Mouse (Mus musculus): ENCODE measurements at regions not wholly inside any gene's neighbourhood (a gene's known extent, or its start where the extent isn't known, plus 50 kb on each side); places are given as distances from the start of the nearest gene placed in this dataset.

DNA sequence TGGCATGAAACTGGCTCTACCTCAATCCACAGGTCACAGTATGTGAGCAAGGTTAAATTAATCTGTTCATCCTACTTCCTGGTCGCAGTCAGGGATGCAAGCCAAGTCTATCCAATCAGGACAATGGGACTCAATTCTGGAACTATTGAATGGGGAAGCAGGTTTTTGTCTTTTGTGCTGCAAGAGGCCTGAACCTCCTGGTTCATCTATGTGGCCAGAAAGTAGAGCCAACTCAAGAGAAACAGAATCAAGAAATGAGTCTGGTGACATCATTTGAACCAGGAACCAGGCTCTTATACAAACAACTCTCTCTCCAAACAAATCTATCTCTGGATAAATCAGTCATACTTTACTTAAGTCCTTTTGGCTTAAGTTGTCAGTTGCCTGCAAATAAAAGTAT, 294.7 kb upstream of the Usp25 start:
- no peak for DNase-seq (ENCODE audit: low read depth, low spot score)

DNA sequence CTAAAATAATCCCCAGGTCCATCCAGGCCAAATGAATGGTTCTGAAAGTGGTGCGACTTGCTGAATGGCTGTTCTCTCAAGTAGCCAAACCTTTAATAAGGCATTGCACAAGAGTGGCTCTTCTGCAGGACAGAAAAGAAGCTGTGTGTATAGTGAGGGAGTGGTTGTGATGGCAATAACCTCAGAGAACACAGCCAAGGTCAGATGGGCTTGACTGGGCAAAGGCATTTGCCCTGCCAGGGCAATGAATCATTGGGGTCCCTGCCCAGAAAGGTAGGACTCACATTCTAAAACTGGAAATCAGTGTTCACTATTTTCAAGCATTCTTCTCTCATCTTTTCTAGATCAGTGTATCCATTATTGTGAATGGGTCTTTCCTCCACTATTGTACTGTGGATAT, 295.4 kb upstream of the Usp25 start:
- DNase-seq (ENCODE audit: low read depth, low spot score): no peak

DNA sequence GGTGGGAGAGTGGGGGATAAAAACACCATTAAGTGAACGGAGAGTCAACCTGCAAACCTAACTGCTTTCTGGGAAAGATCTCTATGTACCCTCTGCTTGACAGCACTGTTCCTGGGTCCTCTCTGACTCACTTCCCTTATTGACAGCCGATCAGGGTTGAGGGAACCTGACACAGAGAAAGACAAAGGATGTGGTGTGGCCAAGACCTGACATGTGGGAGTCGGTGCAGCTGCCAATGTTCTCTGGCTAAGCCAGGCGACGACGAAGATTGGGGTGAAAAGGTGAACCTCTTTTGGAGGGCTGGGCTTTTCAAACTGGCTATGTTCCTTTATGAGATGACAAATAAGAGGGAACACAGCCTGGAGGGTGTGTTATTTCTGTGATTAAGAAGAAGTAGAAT, 318.6 kb upstream of the Usp25 start:
- no peak for DNase-seq (ENCODE audit: low read depth, low spot score)

DNA sequence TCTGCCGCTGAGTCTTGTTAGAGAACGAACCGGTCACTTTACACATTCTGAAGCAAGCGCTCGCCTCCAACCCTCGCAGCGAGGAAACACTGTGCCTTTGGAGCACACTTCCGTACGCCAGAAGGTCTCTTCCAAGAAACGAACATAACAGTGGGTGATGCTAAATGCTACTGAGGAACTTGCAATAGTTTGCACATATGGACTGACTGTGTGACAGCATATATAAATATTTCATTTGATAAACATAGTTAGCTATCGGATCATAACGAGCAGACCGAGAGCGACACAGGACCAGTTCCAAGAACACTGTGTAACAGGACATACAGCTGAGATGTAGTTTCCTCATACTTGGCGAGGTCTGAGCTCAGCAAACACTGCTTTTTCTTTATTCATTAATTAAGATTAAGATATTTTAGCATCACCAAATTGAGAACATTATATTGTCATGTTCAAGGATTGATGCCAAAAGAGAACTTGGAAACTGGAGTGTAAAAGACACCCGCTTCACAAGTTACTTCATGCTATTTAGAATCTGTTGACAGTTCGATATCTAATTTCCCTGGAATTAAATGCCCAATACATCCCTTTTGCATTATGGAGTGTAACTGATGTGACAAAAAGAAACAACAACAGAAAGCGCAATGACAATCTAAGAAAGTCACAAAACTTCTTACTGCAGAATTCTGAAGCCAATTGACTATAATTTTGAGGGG, 314.3 kb upstream of the Nrip1 start:
- DNase-seq (ENCODE audit: low read depth, low spot score): peak; percentile 61

DNA sequence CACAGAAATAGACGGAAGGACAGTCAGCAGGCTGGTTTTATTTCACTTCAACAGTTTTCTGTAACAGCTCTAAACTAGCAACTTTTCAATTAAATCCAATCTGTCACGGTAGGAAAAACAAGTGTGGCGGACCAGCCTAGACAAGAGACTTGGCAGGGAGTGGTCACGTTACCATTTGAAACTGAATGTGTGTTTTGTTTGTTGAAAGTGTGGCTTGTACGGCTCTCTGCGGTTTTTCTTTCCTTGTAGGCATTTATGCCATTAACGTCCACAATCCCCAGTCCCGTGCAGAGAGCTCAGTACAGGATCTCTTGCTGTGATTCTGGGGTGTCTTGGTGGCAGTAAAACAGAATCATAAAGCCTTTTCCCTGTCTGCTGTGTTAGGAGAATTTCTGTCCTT, 311.9 kb upstream of the Nrip1 start:
- peak; percentile 18 for DNase-seq (ENCODE audit: low read depth, low spot score)

DNA sequence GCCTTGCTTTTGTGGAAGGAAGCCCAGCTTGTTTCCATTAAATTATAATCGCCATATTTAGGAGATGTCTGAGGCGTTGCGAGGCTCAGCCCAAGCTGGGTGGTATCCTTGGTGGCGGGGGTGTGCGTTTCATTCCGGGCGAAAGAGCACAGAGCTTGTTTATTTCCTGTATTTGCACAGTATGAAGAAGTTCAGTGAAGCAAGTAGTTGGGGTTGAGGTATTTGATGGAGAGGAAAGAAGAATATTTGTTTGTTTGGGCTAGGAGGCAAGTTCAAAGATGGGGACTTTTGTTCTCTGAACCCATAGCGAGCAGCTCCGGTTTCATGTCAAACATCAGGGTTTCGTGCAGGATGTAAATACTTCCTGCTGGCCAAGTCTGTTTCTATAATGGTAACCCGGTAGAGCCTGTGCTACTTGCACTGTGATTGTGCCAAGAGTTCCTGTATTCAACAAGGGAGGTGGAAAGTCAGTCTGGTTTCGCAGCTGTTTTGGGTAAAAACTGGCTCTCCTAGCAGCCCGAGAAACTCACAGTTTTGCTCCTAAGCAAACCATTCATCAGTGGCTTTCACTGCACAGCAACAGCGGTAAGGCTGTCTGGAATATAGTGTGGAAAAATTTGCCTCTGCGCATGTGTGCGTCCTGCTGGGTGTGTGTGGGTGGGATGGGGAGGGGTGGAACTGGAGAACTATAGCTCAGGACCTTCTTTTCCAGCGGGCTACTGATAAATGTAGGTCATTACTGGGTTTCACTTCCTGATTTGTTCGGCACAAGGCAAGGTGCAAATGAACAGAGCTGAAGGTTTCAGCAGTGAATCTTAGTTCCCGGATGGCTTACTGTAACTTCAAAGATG, 306.7 kb upstream of the Nrip1 start:
- DNase-seq (ENCODE audit: low read depth, low spot score): no peak

DNA sequence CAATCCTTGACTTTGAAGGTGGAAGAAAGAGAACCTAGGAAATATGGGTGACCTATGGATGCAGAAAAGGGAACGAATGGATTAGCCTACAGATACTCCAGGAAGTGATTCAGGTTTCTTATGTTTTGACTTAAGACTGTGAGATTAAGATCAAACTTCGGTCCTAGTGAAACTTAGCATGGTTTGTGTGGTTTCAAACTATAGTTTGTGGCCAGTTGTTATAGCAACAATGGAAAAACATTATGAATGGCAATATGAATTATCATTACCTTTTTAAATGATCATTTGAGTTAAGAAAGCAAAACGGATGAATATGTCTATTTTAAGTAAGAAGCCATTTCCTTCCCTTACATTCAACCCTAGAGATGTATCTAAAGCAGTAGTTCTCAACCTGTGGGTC, 305.3 kb upstream of the Nrip1 start:
- no peak for DNase-seq (ENCODE audit: low read depth, low spot score)

DNA sequence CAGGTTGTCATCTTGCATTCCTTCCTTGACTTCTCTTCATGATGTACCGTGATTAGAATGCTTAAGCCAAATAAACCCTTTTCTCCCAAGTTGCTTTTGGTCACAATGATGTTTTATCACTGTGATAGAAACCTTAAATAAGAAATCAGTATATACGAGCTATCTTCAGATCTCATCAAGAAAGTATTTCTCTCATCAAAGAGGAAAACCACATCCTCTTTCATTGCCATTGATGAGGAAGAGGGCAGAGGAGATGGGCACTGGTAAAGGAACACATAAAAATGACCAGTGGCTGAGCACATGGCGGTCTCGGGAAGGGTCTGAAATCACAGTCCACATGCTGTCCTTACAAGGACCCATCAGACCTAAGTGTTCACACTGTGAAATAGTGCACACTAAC, 296.2 kb upstream of the Nrip1 start:
- no peak for DNase-seq (ENCODE audit: low read depth, low spot score)

DNA sequence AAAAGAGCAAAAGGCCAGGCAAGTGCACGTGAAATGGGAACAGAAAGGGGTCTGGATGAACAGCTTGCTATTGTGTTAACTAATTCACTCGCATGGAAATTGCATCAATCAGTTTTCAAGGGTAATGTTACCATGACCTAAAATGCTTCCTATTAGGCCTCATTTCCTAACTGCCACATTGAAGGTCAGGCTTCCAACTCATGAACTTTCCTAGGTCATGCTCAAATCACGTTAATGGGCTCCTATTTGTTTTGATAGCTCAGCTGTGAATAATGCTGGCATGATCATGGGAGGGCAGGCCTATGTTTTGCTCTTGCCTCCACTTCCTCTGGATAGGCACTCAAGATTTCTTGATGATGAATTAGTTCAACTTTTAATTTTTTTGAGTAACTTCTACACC, 293.4 kb upstream of the Nrip1 start:
- no peak for DNase-seq (ENCODE audit: low read depth, low spot score)

DNA sequence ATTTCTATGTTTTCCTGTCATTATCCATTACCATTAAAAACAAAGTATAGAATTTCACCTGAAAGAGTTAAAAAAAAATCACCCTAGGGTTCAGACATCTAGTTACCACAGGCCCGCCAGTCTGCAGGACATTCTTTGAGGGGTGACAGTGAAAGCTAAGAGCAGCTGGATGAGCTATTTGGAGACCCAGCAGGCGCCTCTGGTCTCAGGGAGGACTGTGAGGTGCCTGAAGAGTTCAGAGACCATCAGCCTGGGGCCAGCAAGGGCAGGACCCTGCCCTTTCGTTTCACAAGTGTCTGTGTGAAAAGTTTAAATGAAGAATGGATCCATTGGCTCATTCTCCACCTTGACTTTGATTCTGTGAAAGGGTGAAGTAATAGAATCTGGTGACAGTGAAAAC, 281.5 kb upstream of the Nrip1 start:
- DNase-seq (ENCODE audit: low read depth, low spot score): no peak

DNA sequence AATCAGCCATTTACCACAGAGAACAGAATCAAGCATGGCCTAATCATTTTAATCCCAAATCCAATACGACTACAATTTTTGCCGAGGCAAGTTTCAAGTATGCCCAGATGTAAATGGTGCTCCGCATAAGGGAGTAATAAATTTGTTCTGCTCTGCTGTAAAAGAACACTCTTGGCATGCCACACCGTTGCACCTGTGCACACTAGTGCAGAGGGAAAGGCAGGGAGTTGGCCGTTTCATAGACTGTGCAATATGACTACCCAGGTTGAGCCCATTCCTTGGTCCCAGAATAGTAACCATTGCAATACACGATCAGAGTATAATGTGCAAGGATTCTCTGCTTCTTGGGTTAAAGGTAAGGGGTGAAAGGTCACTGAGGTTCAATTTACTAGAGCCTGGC, 270.7 kb upstream of the Nrip1 start:
- DNase-seq (ENCODE audit: low read depth, low spot score): no peak

DNA sequence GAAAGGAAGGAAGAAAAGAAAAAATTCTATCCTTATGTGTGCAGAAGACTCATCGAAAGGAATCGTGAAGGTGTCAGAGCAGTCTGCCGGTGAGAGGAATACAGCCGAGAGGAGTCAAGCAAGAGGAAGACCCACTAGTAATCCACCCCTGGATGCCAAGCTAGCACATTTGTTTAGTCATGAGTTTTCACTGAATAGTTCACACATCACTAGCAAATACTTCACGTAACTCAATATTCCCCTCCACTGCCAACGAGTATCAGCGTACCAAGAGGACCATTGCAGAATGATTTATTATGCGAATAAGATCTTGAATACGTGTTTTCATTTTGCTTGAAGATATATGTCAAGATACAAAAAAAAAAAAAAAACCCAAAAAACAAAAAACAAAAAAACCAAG, 270.2 kb upstream of the Nrip1 start:
- DNase-seq (ENCODE audit: low read depth, low spot score): no peak

DNA sequence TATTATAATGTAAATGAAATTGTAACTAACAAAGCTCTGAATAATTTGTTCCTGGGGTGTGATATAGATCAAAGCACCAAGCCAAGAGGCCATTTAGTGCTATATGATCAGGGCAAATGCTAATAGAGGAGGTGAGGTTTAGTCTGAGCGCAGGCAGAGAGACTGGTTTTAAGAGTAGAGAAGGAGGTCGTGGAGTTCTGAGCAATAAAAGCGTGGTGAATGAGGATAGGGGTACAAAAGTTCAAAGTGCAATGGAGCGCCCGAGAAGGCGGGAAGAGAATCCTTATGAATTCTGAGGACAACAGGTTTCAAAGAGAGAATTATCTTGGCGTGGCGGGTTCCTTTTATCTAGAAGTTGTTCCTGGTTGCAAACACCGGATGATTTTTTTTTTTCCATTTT, 261.5 kb upstream of the Nrip1 start:
- no peak for DNase-seq (ENCODE audit: low read depth, low spot score)

DNA sequence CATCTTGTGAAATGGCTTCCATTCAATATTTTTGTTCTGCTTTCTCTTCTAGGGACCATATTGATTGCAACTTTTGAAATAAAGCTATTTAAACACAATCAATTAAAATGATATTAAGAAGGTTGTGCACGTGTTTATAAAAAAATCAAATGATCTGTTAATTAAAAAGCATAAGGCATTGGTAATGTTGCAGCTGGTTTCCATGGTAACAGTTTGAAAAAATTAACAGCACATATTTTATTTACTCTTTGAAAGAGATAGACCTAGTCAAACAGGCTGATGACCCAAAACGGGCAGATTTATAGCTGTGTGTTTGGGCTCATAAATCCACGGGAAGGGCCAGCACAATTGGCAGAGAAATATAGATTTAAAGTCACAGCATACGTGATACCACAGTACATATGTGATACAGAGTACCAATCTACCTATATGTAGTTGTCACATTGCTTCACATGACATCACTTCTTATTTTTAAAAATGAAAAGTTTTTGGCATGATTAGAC, 260.6 kb upstream of the Nrip1 start:
- no peak for DNase-seq (ENCODE audit: low read depth, low spot score)

DNA sequence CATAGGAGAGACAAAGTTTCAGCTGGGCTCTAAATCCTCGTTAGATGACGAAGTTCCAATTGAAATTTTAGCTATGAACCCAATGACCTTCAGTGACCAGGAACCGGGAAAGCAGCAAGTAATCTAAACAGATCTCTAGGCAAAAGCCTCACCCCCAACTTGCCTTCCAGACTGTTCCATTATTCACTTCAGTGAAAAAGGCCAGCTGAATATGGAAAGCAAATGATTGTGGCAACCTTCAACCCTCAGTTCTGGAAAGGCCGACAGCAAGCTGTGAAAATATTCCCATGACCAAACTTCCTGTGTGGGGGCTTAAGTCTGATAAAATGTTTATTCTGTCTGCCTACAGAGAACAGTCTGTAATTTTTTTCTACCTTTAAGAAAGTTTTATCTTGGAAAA, 252.5 kb upstream of the Nrip1 start:
- no peak for DNase-seq (ENCODE audit: low read depth, low spot score)

DNA sequence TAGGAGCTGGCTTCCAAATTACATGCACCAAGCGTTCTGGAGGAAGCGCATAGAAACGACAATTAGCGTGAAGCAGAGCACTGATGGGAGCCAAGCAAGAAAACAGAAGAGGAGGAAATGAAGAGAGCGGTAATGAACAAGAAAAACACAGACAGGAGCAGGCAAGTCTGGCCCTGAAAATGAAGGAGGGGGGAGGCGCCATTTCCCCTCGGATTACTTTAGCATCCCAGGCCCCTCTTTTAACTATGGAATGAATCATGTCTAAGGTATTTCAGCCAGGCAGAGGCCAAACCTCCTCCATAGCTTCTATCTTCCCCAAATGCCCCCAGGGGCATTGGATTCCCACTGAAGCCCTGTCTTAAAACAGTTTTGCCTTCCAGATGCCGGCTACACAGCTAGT, 248.1 kb upstream of the Nrip1 start:
- DNase-seq (ENCODE audit: low read depth, low spot score): no peak

DNA sequence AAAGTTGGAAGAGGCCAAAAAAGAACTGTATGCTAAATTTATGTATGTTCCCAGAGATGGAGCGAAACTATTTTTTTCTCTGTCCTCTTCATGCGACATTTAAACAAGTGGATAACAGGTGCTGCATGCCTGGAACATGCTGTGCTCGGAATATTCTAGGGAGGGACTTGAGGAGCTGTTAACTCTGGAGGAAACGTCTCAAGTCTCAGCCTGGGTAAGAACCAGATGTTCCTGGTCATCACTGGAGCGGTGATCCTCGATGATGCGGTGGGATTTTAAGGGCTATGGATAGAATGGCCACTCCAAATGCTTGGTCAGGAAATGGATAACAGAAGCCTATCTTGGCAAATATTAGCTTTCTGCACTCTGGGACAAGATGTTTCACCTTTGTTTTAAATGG, 244.7 kb upstream of the Nrip1 start:
- no peak for DNase-seq (ENCODE audit: low read depth, low spot score)

DNA sequence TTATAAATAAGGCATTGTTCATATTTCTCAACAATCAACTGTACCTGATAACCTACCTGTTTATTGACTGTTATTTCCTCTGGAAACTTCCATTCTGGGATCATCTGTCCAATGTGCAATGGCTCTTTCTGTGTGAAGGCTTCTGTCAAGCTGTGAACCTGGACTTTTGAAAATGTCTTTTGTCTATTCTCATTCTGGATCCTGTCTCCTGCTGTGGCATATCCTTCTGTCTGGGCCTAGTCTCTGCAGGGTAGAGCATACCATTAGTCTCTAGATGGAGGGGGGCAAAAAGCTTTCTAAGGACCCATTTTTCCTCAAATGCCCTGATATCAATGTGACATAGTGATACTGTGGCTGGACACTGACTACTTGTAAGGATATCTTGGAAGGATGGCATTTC, 237.4 kb upstream of the Nrip1 start:
- DNase-seq (ENCODE audit: low read depth, low spot score): no peak

DNA sequence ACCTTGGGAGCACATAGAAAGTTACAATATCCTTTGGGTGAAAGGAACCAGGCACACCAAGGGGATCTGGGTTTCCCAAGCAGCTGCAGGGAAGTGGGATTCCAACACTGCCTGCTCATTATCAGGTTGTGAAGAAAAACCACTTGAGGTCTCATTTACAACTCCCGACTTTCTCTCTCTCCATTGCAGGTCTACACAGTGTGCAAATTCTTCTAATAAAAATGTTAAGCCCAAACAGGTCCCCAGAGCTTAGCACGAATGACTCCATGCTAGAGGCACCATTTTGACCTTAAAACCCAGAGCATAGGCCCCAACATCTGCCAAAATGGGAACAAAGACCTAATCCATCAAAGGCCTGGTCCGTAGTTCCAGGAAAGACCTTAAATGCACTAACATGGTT, 231.3 kb upstream of the Nrip1 start:
- no peak for DNase-seq (ENCODE audit: low read depth, low spot score)

DNA sequence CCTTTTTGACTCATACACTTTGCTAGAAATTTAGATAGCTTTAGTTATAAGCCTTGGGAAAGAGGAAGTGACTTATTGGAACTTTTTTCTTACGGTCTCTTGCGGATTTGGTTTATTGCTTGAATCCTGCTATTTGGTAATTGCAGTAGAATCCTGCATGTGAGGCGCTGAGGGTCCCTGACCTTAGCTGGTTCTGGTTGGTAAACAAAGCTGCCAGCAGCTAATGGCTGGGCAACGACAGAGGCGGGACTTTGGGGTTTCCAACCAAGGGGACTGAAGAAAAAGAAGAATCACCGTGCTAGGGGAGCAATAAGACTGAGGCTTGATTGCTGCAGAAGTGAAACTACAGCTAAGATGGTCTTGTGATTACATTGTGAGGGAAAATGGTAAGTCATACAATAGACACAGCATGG, 230.2 kb upstream of the Nrip1 start:
- DNase-seq (ENCODE audit: low read depth, low spot score): no peak

DNA sequence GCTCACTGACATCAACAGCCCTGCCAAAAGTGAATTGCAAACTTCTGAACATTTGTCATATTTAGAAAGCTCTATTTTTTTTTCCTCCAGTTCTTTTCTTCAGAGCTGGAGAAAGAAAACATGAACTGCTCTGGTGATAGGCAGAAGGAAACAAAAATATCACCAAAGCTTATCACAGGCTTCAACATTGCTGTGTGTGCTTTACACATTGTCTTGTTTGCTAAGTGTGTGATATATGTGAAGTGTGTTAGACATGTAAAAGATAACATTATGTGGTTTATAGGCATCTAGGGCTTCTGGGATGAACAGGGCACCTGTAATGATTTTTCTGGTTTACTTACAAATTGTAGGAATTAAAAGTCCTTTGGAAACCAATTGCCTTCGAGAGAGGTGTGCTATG, 229.8 kb upstream of the Nrip1 start:
- DNase-seq (ENCODE audit: low read depth, low spot score): no peak

DNA sequence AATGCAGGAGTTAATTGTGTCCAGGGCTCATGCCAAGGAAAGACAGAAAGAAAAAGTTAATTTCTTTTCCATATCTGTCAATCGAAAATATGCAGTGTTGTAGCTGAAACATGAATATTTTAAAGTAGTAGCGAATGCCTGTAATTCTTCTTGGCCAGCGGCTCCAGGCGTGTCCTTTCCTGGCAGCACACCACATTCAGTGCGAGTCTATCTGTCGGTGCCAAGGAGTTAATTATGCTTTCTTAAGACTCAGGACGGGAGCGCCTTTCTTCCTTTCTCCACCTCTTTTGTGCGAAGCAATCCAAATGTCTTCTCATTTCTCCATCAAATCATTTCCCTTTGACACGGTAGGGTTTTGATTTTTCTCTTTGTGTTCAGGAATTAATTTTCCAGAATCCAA, 226.5 kb upstream of the Nrip1 start:
- no peak for DNase-seq (ENCODE audit: low read depth, low spot score)

Data from brain, embryonic 18.5 days (tissue).